Mouse (Mus musculus) adipocyte (in vitro differentiated cells): ENCODE results near the gene Sdf2.

Experiments
- DNase-seq: peaks from one replicate; pipeline ENCODE4 v3.0.0-alpha.2; 2016; ENCODE audit warnings: low spot score

The Sdf2 gene

DNA sequence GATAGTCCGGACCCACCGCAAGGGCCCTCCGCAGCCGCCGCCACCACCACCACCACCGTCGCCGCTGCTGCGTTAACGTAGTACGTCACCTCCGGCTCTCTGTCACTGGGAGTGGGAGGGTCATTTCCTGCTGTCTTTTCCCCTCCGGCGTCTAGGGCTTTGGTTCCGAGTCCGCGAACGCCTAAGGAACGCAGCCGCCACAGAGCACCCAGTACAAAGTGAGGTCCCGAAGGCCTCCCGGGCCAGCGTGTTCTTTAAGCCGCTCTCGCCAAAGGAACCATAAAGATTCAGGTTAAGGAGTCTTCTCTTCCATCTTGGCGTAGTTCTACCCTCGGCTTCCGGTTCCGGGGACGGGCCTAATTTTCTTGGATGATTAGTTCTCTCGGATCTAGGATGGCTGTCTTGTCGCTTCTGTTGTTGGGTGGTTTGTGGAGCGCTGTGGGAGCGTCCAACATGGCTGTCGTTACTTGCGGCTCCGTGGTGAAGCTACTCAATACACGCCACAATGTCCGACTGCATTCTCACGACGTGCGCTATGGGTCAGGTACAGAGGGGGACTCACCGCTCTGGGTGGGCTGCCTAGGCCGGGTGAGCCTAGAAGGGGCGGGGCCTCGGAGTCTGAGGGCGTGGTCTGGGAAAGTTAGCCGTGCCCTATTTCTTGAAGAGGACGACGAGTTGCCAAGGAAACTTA, at the start of gene Sdf2, which contains the start of gene Supt6:
Gene Sdf2, plus strand, starts transcription at position 120 of the 691 bp plus-strand sequence.
Gene Supt6, minus strand, starts transcription at position 361 of the 691 bp plus-strand sequence.
- peak; percentile 95 for DNase-seq

DNA sequence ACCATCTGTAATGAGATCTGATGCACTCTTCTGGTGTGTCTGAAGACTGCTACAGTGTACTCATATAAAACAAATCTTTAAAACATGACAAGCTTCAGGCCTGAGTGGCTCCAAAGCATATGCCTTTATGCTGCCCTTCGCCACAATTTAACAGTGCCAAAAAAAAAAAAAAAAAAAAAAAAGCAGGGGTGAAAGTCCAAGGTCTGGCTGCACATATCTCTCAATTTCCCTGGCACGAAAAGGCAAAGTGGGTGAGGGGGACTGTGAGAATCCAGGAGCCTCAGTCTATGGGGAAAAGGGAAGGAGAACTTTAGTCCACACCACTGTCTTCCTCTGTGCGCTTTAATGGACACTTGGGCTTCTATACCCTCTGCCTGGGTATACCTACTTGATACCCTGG, 43.2 kb upstream of the Sdf2 start:
- peak; percentile 76 for DNase-seq

DNA sequence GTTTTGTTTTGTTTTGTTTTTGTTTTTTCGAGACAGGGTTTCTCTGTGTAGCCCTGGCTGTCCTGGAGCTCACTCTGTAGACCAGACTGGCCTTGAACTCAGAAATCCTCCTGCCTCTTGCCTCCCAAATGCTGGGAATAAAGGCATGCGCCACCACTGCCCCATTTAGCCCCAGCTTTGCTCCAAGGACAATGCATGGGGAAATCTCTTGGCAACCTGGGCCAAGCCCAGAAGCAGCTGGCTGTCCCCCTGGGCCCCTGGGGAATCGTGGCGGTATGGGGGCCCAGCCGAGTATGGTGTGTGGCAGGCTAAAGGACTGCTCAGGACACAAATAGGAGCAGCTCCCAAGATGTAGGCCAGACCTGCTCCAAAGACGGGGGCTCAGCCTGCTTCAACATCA, 41.3 kb upstream of the Sdf2 start:
- no peak for DNase-seq

DNA sequence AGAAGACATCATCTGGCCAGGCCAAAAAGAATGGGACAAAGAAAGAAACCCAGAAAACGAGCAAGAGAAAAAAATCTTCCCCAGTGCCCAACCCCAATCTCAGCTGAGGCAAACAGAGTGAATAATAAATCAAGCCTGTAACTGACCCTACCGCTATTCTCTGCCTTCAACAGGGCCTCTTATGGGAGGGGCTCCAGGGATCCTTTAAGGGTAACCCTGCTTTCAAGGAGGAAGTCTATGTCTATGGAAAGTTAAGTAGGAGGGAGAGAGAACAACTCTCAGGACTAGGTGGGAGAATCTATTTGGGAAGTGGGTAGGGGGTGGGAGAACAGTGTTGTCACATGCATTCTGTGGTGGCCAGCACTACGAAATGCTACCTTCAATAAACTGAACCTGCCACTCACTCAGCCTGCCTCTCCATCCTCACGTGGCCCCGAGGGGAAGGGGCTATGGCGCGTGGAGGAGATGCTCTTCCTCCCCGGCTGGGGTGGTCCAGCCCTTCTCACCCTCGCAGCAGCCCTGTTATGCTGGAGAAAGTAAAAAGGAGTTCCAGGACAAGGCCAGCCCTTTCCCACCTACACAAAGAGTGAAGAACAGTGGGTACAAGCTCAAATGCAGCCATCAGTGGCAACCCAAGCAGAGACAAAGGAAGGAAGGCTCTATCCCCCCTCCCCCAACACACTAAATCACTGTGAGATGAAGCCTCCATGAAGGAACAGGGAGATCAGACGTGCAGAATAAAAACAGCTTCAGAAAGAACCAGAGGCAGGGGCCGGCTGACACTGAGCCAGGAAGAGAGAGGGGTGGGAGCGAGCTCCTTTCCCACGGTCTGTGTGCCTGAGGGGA, 40.0 kb upstream of the Sdf2 start:
- DNase-seq: no peak

DNA sequence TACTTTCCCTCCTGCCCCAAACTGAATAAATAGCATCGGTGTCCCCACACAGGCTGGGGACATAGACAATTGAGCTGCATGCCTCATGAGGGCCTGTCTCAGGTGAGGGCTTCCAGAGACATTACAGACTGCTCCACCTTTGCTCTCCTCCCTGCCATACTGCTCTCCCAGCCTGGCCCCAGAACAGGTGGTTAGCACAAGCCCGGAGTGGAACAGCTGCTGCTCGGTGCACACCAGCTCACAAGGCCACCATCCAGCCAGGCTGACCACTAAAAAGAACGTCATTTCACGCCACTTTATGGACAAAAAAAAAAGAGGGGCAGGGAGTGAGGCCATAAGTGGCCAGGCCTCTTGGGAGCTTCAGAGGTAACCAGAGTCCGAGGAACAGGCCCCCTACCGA, 38.4 kb upstream of the Sdf2 start:
- no peak for DNase-seq

DNA sequence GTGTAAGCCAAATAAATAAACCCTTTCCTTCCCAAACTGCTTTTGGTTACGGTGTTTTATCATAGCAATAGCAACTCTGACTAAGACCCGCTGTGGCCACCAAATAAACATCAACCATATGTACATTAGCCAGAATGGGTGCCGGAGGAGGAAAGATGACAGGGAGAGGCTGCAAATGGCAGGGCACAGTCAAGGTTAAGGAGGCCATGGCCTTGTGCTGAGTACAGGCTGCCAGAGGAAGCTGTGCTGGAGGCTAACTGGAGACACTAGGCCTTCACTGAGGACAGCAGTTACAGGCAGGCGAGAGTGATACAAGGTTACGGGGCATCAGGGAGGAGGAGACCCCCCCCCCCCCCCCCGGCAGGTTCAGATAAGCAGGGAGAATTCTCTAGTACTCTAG, 35.7 kb upstream of the Sdf2 start:
- no peak for DNase-seq

DNA sequence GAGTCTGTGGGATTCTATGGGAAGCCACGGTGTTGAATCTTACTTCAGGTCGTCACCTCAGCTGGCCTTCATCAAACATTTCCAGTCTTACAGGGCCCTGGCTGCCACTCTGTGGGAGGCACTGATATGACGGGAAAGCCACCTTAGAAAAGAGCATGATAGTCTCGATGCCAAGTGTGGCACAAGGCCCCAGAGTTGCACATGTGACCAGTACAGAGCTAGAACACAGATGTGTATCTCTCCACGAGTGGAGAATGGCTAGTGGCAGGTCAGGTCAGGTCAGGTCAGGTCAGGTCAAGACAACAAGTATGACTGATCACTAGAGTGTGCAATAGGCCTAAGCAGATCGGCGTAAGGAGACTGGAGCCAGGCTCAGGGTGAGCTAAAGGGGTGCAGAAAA, 34.9 kb upstream of the Sdf2 start:
- DNase-seq: peak; percentile 42

DNA sequence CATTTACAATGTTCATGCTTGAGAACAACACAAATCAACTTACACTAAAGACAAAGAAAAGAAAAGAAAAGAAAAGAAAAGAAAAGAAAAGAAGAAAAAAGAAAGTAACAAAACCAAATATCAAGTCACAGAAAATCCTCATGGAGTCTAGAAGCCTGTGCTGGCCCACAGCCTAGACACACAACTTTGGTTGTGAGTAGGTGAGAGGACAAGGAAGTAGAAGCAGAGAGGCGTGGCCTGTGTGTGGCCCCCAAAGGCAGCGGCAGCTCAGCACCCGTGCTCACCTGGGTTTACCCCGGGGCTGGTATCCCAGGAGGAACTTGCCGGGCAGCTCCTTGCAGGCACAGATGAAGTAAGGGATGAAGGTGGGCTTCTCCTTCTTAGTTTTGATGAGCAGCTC, 34.0 kb upstream of the Sdf2 start:
- DNase-seq: peak; percentile 56

DNA sequence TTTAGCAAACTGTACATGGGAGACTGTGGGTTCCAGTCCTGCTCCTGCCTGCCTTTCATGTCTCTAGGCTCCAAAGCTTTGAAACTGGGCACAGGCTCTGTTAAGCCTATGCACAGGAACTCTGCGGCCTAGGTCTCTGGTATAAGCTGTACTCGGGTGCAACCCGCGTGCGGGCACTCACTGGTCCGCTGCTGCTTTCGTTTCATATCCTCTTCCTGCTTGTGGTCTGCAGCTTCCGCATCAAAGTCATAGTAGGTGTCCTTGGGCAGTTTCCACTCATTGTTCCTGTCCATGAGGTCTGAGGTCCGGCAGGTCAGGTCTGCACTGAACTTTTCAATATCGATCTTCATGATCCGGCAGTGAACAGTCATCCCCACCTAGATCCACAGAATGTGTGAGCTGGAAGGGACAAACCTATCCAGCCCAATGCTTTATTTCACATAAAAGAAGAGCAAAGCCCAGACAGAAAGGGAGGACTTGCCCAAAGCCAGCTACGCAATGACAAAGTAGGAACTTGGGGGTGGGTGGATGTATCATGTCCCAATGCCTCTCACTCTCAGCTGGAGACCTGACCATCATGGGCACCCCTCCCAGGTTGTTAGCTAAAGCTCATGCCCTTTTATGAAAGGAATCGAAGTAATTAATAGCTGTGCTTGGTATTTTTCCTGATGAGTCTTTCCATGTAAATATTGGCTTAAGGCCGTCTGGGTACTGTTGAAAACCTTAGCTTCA, 32.3 kb upstream of the Sdf2 start:
- DNase-seq: no peak

DNA sequence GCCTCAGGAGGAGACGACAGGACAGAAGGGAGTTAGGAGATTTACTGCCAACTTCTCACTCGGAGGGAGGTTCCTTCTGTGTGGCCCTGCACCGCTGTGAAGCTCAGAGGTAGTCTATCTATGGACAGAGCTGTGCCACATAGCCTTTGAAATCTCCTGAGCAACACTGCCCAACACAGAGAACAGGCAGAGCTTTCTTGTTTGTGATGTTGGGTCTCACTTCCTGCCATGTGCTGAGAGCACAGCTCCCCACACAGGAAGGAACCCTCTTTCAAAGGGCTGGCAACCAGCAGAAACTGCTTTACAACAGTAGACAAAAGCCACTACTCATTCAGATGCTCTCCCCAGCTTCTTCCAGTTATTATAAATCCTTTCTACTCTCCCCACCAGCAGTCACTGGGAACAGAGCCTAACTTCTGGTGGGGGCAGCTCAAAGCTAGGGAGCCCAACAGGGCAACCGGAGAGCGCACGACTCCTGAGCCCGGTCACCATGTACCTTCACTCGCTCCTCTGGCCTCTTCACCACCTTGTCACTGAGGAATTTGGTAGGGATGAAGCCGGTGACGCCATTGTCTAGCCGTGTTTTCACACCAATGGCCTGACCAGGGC, 29.7 kb upstream of the Sdf2 start:
- no peak for DNase-seq

DNA sequence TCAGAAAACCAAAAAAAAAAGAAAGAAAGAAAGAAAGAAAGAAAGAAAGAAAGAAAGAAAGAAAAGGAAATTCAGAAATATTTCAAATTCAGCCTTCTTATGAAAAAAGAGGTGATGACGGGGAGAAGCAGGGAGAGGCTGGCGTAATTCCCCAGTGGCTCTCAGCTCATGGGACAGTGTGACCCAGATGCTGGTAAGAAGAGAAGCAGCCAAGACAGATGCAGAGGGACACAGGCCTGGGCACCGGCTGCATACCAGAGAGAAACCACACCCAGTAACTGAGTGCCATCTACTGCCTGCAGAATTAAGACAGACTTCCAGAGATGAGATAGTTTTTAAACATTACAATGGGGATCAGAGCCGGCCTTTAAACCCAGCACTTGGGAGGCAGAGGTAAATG, 22.0 kb upstream of the Sdf2 start:
- DNase-seq: no peak

DNA sequence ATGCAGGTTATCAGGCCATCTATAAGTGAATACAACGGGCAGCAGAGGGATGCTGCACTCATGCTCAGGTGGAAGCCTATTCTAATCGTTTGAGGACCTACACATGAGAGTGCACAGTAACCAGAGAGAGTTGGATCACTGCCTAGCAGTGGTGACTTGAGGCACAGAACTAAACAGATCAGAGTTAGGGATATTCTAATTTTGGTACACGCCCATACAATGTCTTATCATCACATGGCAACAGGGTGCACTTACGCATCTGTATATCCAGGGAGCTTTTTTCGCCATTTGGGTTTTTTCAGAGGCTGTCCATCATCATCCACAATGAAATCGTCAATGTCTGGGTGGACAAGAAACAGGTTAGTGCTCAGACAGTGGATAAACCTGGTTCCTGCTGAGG, 14.0 kb upstream of the Sdf2 start:
- no peak for DNase-seq

DNA sequence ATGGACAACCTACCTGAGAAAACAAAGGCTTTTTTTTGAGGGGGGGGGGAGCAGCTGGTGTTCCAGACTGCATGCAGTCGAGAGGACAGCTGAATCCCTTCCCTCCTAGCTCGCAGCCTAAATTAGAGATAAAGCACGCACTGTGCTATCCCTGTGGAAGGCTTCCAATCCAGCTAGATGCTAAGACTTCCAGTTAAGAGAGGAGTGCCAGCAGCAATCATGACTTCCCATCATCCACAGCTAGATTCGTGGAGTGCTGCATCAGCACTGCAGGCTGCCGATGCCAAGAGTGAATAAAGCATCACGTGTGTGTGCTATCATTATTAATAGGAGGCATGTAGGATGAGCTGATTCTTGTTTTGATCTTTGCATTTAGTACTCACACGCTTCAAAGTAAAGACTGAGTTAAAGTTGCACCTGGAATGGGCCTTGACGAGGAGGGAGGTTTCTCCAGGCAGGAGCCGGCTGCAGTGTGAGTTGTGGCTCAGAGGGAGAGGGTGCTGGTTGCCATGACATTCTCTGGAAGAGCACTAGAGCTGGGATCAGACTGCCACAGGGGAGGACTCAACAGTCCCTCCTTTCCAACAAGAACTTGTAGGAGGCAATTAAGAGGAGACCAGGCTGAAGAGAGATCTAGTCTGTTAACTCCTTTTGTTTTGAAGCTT, 5.2 kb upstream of the Sdf2 start:
- no peak for DNase-seq

DNA sequence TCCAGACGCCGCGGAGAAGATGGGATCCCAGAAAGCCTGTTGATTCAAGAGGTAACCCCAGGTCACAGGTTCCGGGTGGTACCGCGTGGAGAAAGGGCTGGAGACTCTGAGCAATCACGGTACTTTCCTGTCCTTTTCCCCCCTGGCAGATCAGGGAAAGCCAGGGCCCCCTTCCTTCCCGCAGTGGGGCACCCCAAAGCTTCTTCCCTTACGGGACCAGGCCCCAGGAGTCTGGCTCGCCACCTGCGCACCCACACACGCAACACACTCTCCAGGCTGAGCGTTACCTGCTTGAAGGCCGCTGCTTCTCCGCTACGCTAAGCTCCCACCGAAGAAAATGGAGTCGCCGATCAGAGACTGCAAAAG, 302 bp upstream of the Sdf2 start:
- peak; percentile 38 for DNase-seq

DNA sequence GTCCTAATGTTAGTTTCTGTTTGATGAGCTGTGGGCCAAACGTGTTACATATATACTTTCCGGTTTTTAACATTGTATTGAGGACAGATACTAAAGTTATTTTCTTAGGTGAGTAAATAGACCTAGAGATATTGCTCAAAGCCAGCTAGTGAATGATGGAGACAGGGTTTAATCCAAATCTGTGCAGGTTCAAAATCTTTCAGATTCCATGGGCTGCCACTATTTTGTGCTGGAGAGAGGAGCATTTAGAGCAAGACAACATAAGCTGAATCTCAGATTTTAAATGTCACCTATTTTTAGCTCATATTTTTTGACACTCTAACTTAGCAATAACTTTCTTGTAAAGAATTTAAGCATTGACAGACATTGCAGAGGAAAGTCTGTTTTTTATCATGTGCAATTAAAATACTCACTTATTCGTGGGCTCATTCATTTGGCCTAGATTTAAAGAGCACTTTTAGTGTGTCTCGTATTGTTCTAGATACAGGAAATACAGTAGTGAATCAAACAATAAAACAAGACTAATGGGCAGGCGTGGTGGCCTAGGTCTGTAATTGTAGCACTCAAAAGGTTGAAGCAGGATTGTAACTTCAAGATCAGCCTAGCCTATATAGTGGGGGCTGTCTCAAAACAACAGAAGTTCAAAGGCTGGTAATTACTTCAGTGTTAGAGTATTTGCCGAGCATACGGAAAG, 919 bp downstream of the Sdf2 start:
- no peak for DNase-seq

DNA sequence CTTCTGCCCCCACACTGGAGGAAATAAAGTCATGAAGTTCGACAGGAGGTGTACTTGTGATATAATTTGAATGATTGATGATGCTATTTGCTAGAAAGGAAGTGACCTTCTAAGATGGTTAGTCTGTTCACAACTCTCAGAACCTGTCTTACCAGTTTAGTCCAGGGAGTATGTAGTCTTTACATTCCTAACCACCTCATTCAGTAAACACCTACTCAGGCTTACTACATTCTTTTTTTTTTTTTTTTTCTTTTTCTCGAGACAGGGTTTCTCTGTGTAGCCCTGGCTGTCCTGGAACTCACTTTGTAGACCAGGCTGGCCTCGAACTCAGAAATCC, 1.4 kb downstream of the Sdf2 start:
- no peak for DNase-seq

DNA sequence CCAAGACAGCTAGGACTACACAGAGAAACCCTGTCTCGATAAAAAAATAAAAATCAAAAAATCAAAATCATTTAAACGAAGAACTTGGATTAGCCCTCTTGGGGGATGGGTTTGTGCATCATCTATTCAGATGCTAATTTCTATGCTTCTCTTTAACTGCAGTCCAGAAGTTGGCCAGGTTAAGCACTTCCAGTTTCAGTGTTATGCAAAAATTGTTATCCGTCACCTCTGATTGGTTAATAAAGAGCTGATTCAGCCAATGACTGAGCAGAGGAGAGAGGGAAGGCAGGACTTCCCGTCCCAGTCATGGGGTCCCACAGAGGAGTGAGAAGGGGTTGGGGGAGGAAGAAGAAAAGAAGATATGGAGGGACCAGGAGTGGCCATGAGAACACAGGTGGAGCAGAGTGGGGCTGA, 2.2 kb downstream of the Sdf2 start:
- DNase-seq: no peak

DNA sequence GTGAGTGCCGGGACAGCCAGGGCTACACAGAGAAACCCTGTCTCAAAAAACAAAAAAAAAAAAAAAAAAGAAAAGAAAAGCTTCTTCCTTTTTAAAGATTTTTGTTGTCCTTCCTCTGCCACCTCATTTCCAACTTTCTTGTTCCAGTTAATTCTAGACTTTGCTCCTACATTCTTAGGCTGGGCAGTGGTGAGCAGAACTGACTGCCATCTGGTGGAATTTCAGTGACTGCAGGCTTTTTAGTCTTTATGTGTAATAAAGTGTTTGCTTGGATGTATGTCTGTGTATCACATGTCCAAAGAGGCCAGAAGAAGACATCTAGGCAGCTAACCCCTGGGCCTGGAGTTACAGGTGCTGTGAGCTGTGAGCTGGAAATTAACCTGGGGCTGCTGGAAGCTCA, 11.1 kb downstream of the Sdf2 start:
- peak; percentile 48 for DNase-seq

DNA sequence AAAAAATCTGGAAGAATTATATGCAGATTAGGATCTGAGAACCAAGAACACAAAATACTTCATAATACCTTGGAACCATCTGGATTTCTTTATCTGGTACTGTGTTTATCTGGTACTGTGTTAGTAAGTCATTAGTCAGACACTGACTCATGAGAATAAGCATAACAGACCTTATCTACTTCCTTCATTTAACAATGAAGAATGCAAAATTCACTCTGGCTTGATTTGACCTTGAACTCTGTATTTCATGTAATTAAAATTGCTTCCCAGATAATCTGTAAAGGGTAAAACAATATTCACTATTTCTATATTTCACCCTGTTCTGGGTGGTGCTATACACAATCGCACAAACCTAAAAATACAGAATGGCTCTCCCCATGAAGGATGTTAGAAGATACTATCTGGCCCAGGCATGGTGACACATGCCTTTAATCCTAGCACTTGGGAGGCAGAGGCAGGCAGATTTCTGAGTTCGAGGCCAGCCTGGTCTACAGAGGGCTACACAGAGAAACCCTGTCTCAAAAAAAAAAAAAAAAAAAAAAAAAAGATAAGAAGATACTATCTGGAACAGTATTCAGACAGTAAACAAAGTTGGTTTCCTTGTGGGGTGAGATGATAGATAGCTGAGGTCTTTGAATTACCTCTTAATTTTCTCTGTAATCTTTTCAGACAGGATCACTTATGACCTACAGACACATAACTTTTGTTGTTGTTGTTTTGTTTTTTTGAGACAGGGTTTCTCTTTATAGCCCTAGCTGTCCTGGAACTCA, 15.1 kb downstream of the Sdf2 start:
- no peak for DNase-seq
